Mouse (Mus musculus) bone marrow, adult 2 months (tissue): ENCODE data around the gene Dnajb9. TPM values are rescaled to one million over a fixed set of nuclear protein-coding genes. Genes with fewer than 3 reads are reported as not detected.

Experiments
- H3K27ac ChIP-seq: fragments of 200-500 bp; 2 replicates; pipeline ENCODE4 v1.5.1; 2012; ENCODE audit warnings: low read depth, mild to moderate bottlenecking, control low read depth, inconsistent platforms, low read length; ENCODE audit not compliant: control insufficient read depth, poor library complexity, insufficient read depth
- H3K4me1 ChIP-seq: fragments of 200-500 bp; 2 replicates; pipeline ENCODE4 v1.6.1; 2011; ENCODE audit warnings: low read length; ENCODE audit not compliant: control insufficient read depth, insufficient read depth
- H3K4me3 ChIP-seq: fragments of 200-500 bp; replicated peaks from 2 replicates; pipeline ENCODE3; 2011; ENCODE audit warnings: mild to moderate bottlenecking, low read depth, low read length, control low read depth; ENCODE audit not compliant: control insufficient read depth
- CTCF ChIP-seq: fragments of 200-500 bp; IDR thresholded peaks from 2 replicates; pipeline ENCODE4 v1.5.1; 2011; ENCODE audit warnings: low read length, control low read depth; ENCODE audit not compliant: control insufficient read depth, insufficient read depth
- POLR2A ChIP-seq: fragments of 200-500 bp; IDR thresholded peaks from 2 replicates; pipeline ENCODE4 v1.6.1; 2011; ENCODE audit warnings: low read depth, mild to moderate bottlenecking, control low read depth, low read length, borderline replicate concordance; ENCODE audit not compliant: control insufficient read depth
- WGBS: fragments of 180-500 bp; shearing (Covaris S2); methylation state at CpG from one replicate; pipeline ENCODE4 v1.1.7; 2018; 5-methylcytosine and 5-hydroxymethylcytosine counted together
- polyA plus RNA-seq: library from polyadenylated mRNA; stranded (reverse); fragments of >200 nt; gene quantifications from 2 replicates; pipeline ENCODE4 v1.2.4, GENCODE M21; 2011; ENCODE audit warnings: low replicate concordance; ENCODE audit not compliant: missing spikeins, insufficient read depth, insufficient read length

Gene Dnajb9
- polyA plus RNA-seq, result 3.1 and 9.4 TPM in 2 replicates

DNA sequence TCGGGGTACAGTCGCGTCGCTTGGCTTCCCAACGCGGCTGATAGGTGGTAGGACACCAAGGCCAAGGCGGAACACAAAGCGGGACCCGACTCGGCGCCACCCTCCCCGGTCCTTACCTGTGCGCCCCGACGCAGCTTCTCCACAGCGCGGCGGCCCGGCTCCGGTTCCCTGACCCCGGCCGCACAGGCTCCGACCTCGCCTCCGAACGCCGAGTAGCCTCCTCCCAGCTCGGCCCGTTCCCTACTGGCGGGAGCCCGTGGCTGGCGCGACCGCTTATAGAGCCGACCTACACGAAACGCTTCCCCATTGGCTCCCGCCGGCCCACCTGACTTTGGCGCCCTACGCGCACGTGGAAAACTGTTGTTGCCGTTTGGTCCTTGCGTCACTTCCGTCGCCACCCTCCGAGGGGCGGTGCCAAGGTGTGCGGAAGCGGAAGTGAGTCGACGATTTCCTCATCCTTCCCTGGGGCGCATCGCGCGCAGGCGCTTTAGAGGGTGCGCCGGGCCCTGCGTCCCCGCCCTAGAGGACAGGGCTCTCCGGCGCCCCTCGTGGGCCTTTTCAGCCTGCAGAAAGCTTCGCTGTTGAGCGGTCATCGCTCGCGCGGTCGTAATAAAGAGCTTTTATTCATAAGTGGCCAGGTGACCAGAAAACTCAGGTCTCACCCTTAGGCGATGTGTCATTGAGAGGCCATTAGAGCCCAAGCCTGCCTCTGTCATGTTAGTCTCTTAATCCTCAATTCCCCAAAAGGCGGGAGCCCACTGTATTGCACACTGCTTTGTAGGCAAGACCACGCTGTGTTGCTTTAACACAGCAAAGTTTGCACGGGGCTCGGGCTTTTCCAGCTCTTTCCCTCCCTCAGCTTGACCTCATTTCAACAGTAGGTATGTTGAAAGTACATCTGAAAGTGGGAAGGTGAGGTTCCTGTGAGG lies at the start of gene Dnajb9:
Gene Dnajb9, minus strand, starts transcription at position 503 of the 929 bp plus-strand sequence.
- Histone ChIP-seq H3K4me3 (peak within 1 kb of the TSS; percentile 88), H3K27ac (peak within 1 kb of the TSS; percentile 76), H3K4me1 (no peaks in the 10 kb centered on the region)
- under 1% methylated on average over 77 of the region's 77 CpGs for WGBS
- TF ChIP-seq CTCF, result peak; percentile 66; the same call in 1 of the 2 replicates
- peak; percentile 98 for TF ChIP-seq POLR2A

DNA sequence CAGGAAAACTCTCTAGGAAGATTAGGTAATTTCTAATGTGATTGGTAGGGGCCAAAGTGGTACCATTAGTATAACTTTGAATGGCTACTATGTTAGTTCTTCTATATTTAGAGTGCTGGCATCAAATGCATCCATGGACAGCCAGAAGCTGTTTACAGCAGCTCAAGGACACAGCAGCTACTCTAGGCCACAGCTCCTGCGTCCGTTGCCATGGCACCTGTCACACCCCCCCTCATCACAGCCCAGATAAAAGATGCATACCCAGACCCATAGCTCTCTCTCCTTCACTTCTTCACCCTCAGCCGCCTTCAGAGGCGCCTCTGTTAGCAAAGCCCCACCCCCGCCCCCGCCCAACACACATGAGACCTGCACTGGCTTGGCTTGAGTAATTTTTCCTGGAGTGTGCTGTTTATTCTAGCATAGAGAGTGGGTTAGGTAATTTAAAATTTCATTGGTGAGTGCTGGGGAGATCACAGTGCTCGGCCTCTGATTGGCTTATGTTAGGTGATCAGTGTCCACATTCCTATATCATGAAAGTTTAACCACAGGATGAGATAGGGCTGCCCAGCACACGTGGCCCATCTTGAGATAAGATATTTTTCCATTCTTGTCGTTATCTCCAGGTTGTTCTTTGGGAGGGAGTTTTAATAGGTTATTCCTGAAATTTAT lies 38.3 kb upstream of the Dnajb9 start:
- H3K4me3 ChIP-seq, result no peak overlapping the region
- WGBS, result 75% methylated on average over 9 of the region's 9 CpGs
- no peak overlapping the region for H3K27ac ChIP-seq
- TF ChIP-seq POLR2A (no peak), CTCF (no peak)
- no peaks in the 10 kb centered on the region for H3K4me1 ChIP-seq

DNA sequence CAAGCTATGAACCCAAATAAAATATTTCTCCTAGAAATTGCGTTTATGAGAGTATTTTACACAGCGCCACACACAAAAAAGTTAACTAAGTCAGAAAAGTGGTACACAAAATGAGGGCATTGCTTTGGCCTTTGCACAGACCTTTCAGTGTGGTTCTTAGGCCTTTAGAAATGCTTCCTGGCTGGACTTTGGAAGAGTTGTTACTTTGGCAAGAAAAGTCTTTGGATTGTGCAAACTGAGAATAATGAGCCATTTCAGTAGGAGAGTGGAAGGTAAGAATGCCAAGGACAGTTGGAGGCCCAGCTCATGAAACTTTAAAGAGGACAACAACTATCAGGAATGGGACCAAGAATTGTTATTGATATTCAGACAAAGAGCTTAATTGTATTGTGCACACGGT lies 35.6 kb upstream of the Dnajb9 start:
- H3K27ac ChIP-seq, result no peak overlapping the region
- no peak overlapping the region for H3K4me3 ChIP-seq
- TF ChIP-seq CTCF (no peak), POLR2A (no peak)
- no peaks in the 10 kb centered on the region; the same call in 1 of the 2 replicates for H3K4me1 ChIP-seq
- WGBS, result 86% methylated on average over 3 of the region's 3 CpGs

DNA sequence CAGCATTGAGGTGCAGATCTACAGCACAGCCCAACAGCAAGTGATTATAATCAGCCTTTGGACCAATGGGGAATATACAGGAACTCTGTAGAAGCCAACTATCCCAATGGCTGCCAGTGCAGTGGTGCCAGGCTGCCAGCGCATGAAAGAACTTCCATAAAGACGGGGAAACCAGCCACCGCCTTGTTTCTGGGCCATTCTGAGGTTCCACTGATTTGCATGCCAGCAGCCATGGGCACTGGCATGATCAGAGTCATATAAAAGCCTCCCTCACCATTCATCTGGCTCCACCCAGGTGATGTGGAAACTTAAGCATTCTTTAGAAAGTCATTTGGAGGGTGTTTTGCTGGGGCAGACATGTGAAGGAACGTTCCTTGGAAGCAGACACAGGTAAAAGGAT lies 32.3 kb upstream of the Dnajb9 start:
- H3K27ac ChIP-seq, result no peak overlapping the region
- no peaks in the 10 kb centered on the region; the same call in 1 of the 2 replicates for H3K4me1 ChIP-seq
- 77% methylated on average over 4 of the region's 4 CpGs for WGBS
- H3K4me3 ChIP-seq, result no peak overlapping the region
- TF ChIP-seq CTCF (no peak), POLR2A (no peak)

DNA sequence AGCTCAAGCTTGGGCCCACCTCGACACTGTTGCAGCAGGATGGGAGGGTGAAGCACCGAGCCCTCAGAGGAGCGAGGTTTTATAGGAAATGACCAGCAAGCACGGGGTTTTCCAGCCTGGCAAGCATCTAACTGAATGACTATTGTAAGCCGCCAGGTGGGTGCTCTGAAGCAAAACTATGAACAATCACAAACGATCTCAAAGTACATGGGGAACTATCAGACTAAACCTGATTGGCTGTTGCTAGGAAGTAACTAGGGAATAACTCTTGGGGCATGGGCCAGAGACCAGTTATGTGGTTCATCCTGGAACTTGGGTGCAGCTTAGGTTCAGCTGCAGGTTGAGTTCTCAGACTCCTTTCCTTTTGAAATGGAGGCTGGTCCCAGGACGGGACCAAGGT lies 31.0 kb upstream of the Dnajb9 start:
- 63% methylated on average over 7 of the region's 7 CpGs for WGBS
- Histone ChIP-seq H3K4me3 (no peak overlapping the region), H3K27ac (peak overlapping the region; percentile 76), H3K4me1 (no peaks in the 10 kb centered on the region; the same call in 1 of the 2 replicates)
- TF ChIP-seq POLR2A (no peak), CTCF (no peak)

DNA sequence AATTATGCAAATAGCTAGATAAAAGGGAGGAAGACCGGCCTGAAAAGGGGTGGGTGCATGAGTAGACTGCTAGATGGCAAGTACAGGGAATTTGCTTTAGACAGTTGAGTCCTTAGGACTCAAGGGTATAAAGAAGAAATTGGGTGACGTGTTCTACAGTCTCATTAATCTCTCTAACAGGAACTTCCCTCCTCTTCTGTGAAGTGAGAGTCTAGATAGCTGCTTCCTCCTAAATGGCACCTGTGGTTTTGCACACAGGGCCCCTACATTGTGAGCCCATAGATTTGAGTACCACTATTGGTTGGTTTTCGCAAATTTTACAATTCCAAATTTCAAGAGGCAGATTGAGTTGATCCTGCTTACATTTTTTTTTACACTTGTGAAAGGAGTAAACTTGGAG lies 14.5 kb upstream of the Dnajb9 start:
- H3K27ac ChIP-seq, result no peak overlapping the region
- no peak overlapping the region for H3K4me3 ChIP-seq
- WGBS, result 38% methylated on average over 3 of the region's 3 CpGs
- TF ChIP-seq POLR2A (no peak), CTCF (no peak)
- H3K4me1 ChIP-seq, result no peaks in the 10 kb centered on the region

DNA sequence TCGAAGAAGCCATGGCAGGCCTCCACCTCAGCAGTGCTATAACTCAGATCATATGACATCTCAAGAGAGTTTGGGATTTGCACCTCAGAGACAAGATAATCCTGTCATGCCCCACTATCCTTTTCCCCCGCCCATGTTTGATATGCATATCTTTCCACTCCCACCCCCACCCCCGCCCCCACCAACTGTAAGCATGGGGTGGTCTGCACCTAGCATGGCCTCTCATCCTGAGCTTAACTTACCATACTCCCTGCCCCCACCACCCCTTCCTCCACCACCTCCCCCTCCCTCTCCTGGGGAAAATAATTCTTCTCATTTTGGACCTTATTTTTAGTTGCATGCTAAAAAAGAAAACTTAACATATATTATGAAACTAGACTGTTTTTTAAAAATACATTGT lies 12.9 kb upstream of the Dnajb9 start:
- TF ChIP-seq CTCF (no peak), POLR2A (no peak)
- Histone ChIP-seq H3K4me1 (no peaks in the 10 kb centered on the region), H3K27ac (no peak overlapping the region), H3K4me3 (no peak overlapping the region)
- WGBS, result 87% methylated on average over 3 of the region's 3 CpGs
